Mouse (Mus musculus): ENCODE measurements around the gene Gpr150. TPM values are rescaled to one million over a fixed set of nuclear protein-coding genes. Genes with fewer than 3 reads are reported as not detected.

The Gpr150 gene
- polyA plus RNA-seq, 1 experiment from 2014 or later, result not detected

Other genes starting within 250 kb of the Gpr150 start
- gene Glrx, start 217.1 kb downstream of the Gpr150 start, polyA plus RNA-seq (2015; fragmentation: Nextera tagmentation; extraction: Ambion mirVana), result 99.2 and 104 TPM in 2 replicates
- 19.8 and 21.6 TPM in 2 replicates for gene Rhobtb3, start 113.1 kb downstream of the Gpr150 start, polyA plus RNA-seq (2015; fragmentation: Nextera tagmentation; extraction: Ambion mirVana)
- 0.19 and 0.68 TPM in 2 replicates for gene Spata9, start 89.8 kb downstream of the Gpr150 start, polyA plus RNA-seq (2015; fragmentation: Nextera tagmentation; extraction: Ambion mirVana)
- 18.0 and 18.9 TPM in 2 replicates for gene Rfesd, start 38.3 kb downstream of the Gpr150 start, polyA plus RNA-seq (2015; fragmentation: Nextera tagmentation; extraction: Ambion mirVana)
- gene Arsk, start 41.7 kb upstream of the Gpr150 start, polyA plus RNA-seq (2015; fragmentation: Nextera tagmentation; extraction: Ambion mirVana), result 3.0 and 3.1 TPM in 2 replicates
- 5.7 and 7.1 TPM in 2 replicates for gene Ttc37, start 41.7 kb upstream of the Gpr150 start, polyA plus RNA-seq (2015; fragmentation: Nextera tagmentation; extraction: Ambion mirVana)
- gene Fam81b, start 248.1 kb upstream of the Gpr150 start, polyA plus RNA-seq (2015; fragmentation: Nextera tagmentation; extraction: Ambion mirVana), result not detected in 2 replicates